Mouse (Mus musculus) adrenal gland, postnatal 14 days (tissue): ENCODE measurements at regions not wholly inside any gene's neighbourhood (a gene's known extent, or its start where the extent isn't known, plus 50 kb on each side); places are given as distances from the start of the nearest gene placed in this dataset.

ENCODE experiments used
- DNase-seq: peaks from one replicate; pipeline ENCODE4 v3.0.0; 2021; ENCODE audit warnings: mixed read lengths

DNA sequence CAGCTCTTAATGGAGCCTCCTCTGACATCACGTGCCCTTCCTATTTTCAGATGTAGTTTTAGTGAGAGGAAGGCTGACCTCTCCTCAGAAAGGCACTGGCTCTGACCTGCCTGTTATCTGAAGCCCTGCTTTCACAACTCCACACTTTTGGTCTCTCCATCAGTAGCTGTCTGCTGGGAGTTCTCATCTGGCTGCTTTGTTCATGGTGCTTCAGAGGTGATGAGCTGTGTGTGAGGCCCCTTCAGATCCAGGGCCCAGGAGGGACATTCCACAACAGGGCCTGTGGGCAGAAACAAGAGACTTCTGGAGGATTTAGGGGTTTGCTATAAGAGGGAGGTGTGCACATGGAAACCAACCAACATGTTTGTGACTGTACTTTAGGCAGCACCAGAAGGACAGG is 50.8 kb upstream of the Fhl2 start:
- DNase-seq = no peak

DNA sequence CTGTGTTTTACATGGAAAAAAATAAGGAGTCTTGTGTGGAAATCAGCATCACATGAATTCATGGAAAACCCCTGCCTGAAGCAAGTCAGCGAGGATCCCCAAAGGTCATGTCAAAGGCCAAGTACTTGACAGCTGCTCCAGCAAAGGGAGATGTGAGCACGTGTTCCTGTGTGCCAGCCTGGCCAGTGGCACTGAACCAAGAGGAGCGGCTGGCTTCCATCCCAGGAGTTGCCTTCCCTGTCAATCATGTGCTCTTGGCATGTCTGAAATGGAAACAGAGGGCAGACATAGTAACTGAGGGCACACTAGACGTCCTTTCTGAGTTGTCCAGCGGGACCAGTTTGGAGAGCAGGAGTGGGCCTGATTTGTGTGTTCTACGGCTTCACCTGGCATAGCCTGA is 53.5 kb upstream of the Fhl2 start:
- DNase-seq = peak; percentile 76

DNA sequence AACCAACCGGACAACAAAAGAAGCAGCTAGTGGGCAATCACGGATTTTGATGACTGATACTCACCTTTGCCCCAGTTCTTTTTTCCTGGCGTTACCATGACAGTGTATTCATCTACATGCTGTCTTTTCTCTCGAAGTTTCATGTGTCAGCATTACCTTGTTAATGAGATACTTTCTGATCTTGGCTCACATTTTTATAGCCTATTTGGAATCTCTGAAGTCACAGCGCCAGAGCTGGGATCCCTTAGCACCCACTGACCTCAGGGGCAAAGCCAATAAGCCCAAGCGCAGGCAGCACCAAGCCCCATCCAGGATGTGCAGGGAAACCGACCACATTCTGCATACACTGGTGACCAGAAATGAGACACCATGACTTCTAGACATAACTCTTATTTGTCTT is 54.6 kb upstream of the Fhl2 start:
- no peak for DNase-seq

- no peak for DNase-seq
These were observed 57.3 kb upstream of the Fhl2 start for GRCm38 (mm10) chr1:43254129-43254528.

DNA sequence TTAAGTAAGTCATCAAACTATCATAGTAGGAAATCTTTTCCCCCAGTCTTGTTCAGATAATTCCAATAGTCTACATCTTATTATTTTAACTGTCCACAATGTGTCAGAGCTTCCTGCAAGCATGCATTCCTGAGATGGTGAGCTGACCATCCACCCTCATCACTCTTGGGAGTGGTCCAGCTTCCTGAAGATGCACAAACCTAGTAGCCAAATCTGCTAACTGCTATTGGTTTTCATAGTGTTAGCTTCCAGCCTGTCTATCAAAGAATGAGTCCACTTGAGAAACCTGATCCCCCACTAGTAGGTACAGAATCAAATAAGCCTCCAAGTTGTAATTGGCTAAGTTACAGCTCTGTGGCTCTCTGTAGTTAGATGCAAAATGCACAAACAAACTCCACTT is 59.3 kb upstream of the Fhl2 start:
- no peak for DNase-seq

- peak; percentile 20 for DNase-seq
These were observed 61.1 kb upstream of the Fhl2 start for GRCm38 (mm10) chr1:43257909-43258308.

DNA sequence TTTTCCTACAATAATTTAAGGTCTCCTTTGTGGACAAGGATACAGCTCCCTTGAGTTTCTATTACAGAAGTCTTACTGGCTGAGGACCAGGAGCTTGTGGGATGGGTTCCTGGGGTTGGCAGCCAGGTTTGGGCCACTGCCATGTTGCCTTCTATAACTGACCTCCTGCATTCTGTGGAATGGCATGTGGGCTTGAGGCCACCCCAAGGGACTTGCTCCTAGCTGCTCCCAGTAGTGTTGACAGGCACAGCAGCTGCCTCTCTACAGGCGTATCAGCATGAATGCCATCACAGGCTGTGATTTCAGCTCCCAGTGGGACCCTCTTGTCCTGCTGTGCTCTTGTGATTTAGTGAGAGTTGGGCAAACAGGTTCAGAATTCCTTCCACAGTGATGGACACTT is 63.1 kb upstream of the Fhl2 start:
- peak; percentile 69 for DNase-seq

DNA sequence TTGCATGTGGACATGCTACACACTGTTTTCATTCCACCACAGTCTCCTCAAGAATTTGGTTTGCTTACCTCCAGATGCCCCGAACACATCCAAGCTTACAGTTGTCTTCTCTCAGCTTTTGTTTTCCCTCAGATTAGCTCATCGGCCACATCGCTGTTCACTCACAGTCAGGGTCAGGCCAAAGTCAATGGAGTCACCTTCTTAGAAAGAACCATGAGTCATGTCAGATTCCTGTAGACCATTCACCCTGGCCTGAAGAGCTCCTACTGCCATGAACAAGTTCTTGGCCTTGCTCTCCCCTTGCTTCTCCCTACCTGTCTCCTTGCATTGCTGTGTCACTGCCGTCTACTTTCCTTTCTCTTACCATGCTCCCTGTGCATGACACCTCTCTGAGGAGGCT is 63.7 kb upstream of the Fhl2 start:
- DNase-seq = no peak

- peak; percentile 79 for DNase-seq
These were observed 67.7 kb upstream of the Fhl2 start for GRCm38 (mm10) chr1:43264407-43264889.

DNA sequence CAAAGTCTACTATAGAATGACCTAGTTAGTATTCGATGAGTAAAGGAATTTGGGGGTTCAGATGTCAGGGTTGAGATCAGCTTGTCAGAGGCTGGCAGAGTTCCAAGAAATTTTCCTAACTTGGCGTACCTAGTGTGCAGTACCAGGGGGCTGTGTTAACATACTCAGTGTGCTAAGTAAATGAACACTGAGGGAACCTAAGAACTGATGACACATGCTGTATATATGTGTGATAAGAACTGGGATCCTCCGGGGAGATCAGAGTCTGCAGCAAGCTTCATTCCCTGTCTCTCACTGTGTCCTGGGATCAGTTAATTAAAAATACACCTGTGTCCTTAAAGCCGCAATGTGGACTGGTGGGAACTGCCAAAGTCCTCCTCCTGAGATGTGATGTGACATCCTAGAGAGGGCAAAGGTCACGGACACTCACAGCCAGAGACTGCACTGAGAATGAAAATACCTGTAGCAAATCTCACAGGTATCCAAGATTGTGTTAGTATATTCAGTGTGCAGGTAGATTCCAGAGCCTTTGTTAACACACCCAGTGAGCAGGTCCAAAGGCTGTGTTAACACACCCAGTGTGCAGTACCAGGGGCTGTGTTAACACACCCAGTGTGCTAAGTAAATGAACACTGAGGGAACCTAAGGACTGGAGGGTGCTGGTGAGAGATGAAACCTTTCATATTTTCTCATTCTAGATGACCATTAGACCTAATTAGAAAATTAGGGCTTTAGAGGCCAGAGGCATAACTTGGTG is 69.1 kb upstream of the Fhl2 start:
- no peak for DNase-seq

DNA sequence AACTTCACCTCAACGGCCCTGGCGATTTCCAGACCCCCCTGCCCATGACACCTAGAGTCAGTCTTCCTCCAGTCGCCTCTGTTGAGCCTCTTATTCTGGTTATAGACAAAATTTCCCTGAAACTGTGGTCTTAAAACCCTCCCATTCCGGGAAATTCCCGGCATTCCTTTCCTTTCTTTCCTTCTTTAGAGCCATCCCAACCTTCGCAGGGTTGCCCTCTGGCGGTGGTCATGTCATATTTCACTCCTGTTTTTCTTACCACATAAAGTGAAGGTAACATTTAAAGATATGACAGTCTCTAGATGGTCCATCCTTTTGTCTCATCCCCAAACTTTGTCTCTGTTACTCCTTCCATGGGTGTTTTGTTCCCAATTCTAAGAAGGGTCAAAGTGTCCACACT is 72.9 kb upstream of the Fhl2 start:
- DNase-seq = no peak

DNA sequence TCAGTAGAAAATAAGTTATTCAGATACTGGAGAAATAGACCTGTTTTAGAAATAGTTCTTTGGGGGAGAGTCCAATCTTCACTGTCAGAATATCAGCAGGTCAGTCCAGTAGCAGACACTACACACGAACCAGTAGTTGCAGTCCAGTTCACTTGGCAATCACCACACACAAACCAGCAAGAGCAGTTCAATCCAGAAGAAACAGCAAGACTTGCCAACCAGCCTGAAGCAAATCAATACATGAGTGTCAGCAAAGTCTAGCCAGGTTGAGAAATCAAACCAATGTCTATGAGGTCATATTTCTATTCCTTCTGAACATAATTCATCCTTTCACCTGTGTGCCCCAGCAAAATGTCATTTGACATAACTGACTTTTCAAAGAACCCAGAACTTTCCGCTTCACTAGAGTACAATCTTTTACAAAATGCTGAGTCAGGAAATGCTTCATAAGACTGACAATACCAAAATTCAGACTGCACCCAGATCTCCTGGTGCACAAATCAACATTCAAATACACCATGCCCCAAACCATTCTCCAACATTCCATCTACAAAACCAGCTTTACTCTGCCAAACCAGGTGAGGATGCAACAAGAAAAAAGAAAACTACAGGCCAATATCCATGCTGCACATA is 76.6 kb upstream of the Fhl2 start:
- DNase-seq = no peak

DNA sequence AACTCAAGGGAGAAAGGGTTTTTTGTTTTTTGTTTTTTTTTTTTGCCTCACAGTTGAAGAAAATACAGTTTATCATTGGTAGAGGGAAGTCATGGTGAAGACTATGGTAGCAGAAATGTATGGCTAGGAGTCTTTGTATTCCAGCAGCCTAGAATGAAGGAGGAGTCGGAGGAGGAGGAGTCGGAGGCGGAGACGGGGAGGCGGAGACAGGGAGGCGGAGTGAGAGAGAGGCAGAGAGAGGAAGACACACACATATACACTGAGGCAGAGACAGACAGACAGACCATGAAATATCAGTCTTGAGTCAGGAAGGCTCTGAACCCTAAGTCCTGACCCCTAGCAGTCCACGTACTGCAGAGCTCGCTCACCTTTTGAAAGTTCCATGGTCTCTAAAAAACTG is 95.0 kb upstream of the Fhl2 start:
- no peak for DNase-seq

DNA sequence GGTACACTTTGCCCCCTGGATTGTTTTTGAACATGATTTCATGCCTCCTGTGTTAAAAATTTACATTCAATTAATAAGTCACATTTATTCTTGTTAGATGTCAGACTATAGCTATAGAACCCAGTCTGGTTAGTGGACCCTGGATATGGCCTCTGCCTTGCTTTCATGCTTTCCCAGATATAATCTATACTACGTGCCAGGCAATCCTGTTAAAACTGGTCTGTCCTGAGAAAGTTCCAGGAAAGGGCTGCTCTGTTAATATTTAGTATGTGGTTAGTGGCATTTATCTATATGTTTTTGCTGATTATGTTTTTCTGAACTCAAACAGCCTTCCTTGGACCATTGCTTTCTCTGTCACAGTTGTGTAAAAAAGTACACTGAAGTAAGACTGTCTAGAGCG is 95.8 kb upstream of the Fhl2 start:
- DNase-seq = no peak

- DNase-seq = no peak
These were observed 97.6 kb upstream of the Fhl2 start for GRCm38 (mm10) chr1:43294221-43295012.

DNA sequence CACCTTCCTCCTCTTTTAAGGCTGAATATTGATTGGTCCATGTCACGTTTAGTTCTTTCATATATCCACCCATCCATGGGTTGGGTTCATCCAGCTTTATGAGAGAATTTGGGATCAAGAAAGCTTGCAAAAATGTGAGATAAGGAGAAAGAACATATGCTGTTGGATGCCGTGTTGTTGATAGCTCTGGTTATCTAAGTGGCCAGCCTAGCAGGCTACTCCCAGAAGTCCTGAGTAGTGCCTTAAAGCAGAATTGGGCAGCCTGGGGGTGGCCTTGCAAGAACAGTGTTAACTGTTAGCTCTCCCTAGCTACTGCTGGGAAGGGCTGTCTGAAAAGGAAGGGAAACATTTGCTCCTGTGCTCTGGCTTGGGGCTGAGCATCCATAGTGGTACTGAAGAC is 100.8 kb upstream of the Fhl2 start:
- no peak for DNase-seq

DNA sequence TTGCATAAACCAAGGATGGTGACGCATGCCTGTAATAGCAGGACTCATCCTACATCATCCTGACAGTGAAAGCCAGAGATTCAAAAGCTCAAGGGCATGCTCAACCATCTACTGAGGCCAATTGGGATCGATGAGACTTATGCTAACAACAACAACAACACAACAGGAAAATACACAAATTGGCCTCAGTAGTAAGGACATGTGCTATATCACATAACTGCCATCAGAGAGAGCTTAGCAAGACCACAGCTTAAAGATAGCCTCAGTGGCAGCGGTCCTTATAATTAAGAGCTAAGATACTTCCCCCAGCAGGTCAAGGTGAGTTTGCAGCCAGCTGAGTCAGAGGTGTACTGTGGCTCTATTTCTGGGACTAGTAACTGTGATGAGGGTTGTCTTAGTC is 102.0 kb upstream of the Fhl2 start:
- DNase-seq = no peak

DNA sequence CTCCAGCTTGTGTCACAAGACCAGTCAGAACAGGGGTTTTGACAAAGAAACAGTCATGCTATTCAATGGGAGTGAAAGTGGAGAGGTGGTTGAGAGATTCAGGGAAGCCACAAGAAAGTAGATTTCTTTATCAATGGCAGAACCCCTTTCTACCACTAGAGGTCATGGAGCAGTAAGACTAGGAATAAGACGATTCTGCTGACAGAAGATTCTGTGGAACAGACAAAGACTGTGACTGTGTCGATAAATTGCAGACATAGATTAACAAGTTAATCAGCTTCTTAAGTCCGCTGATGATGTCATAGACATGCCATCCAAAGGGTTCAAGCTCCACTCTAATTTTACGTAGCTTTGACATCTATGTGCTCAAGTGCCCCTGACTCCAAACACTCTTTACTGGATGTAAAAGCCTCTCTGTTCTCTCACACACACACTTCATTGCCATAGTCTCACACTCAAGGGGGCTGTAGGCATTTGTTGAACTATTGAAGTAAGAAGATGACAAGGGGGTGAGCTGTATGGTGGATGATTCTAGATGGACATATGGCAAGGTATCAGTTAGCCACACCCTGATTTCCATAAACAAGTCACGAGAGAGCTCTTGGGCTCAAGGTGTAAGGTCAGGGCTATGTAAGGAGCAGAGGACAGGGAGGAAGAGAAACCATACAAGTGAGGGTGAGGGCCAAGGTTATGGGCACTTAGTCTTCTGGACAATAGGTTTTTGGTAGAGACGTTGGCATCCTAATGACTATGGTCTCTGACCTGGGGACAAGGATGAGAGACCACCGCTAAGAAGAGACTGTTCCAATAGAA is 102.9 kb upstream of the Fhl2 start:
- peak; percentile 17 for DNase-seq

DNA sequence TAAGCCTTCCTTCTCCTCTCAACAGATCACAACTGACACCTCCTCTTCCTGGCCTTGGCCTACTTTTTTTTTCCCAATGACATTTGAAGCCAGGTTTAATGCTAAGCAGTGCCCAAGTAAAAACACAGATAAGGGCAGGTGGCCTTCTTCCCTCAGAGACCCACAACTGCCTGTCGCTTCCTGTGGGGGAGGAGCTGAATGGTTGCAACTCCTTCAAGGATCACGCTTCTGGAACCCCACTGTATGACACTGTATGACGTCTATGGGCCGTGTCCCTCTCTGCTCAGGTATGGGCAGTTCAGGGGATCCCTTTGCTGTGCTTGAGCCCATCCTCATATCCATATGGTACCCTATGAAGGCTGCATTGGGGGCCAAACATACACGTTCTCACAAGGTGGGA is 103.9 kb upstream of the Fhl2 start:
- no peak for DNase-seq

- DNase-seq = no peak
These were observed 105.2 kb upstream of the Fhl2 start for GRCm38 (mm10) chr1:43301866-43302571.

GRCm38 (mm10) chr1:43302657-43303056 is 105.9 kb upstream of the Fhl2 start:
- DNase-seq = peak; percentile 58
